Mouse (Mus musculus) left cerebral cortex, postnatal 36 days (tissue): ENCODE measurements around the gene Gm10271. TPM values are rescaled to one million over a fixed set of nuclear protein-coding genes. Genes with fewer than 3 reads are reported as not detected.

ENCODE experiments used
- DNase-seq, 2 experiments: peaks; one replicate each; pipeline ENCODE4 v3.0.0; 2021 to 2022; ENCODE audit warnings: low spot score in 2 of 2, mixed read lengths in 1 of 2
- intact Hi-C: fragments of 180-260 bp; cut with DNase I; formaldehyde crosslinking; loops from one replicate; pipeline ENCODE4 v1.15.1; 2025
- total RNA-seq, 2 experiments: library from RNA; stranded (reverse); gene quantifications; 2 replicates each; pipeline ENCODE4 v1.2.3; 2021

The Gm10271 gene
- total RNA-seq, result not detected

DNA sequence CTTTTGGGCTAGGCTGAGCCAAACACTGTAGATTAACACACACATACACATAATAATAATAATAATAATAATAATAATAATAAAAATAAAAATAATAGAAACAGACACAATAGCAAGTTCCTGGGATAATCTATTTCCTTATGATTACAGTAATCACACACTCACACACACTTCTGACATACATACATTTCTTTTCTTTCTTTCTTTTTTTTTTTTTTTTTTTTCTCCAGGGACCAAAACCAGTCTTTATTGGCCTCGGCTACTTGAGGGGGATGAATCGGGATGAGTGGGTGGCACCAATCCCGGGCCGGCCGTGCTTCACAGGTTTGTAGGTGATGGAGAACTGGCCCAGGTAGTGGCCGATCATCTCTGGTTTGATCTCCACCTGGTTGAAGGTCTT lies at the start of gene Gm10271:
Gm10271 (minus strand) TSS at position 101 of the 400 bp plus-strand sequence.
- intact Hi-C loops, result no loop called here

DNA sequence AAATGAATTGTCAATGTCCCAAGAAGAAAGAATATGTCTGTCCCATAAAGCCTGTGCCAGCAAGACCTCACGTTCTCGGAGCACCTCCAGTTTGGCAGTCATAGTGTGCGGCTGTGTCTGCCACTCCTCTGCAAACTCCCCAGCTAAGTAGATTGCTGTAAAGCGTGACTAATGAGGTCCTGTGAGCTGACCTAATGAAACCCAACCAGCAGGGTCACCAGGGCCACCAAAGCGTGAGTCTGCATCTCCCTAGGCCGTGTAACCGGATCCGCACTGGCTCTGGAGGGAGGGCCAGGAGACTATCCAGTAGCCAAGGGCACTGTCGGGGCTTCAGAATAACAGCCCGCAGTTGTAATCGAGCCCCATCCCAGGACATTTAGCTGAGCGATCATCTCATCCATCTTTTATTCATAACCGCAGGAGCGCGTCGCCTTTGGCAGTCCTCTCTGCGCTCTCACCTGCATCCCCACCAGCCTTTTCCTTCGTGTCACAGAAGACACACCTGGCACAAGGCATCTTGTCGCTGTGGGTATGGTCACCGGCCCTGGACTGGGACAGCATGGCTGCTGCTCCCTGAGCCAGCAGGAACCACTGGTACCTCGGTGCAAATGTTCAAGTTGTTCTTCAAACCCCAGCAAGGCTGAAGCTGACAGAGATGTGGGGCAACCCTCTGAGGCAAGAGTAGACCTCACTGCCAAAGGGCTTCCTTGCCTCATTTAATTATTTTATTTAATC lies 48.8 kb upstream of the Gm10271 start:
- intact Hi-C loops, result no loop called here
- DNase-seq, result no peak

More for the DNA sequence above, at the start of gene Gm10271:
- DNase-seq, result no peak

DNA sequence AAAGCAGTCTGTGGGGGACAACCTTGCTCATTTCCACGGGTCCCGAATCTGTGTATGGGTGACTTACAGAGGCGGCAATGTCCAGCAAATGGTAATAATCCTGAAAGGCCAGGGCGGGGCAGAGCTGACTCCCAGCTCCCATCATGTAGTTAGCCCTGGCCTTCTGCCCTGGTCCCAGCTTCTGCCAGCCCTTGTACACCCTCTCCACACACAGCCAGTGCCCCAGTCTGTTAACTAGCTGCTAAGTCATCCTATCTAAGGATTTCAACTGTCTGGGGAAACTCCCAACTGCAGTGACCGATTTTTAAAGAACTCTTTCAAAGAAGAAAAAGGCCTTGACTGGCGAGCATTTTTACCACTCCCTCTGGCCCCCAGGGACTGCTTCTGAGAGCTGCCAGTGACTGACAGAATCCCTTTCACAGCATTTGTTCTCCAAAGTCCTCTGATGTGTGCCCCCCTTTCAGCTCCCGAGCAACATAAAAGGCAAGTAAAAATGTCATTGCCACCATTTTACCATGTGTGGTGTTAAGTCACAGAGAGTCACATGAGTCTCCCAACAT lies 46.0 kb upstream of the Gm10271 start:
- intact Hi-C loops, result no loop called here

DNA sequence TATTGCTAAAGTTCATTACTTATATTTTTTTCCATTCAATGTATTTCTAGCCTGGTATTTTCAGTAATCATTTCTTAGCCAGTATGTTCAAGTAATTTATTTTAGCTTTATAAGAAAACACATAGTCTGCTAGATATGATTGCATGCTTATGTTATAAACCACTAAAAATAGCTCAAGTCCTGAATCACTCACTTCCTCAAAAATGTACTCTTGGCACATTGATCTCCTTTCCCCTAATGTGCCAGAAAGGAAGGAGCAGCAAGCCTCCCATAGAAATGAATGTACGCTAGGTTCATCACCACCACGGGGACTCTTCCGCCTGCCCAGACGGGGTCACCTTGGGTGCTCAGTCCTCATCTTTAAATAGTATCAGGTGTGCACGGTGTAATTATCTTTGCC lies 42.2 kb upstream of the Gm10271 start:
- DNase-seq, result no peak
- intact Hi-C loops, result loop anchor here (5.0 kb wide), 1 partner anchor 57 kb away; no protein-coding TSS in a partner anchor

More for the DNA sequence above, 46.0 kb upstream of the Gm10271 start:
- DNase-seq, result no peak

DNA sequence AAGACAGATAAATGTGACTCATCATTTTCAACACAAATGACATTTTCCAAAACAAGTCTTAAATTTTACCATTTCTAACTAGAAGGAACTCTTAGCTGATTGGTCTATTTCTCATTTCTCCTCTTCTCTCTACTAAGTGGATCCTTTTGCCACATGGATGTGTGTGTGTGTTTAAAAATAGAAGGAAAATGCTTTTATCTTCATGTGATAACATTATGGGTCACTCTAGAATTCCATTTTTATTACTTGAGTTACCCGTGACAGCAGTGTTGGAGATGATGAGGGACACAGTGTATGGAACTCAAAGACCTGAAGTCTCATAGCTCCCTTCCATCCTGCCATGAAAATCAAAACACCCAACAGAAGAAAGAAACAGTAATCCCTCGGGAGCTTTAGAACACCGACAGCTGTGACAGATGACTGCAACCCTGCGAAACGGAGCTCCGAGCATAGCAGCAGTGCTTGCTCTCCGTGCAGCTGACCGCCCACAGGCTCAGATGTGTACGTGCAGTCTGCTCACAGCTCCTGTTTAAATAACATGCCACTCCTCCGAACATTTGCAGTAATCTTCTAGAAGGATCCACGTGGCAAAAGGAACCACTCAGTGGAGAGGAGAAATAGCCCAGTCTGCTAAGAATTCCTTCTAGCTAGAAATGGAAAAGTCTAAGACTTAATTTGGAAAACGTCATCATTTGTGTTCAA lies 41.4 kb upstream of the Gm10271 start:
- peak; percentile 41 to 49 for DNase-seq
- intact Hi-C loops, result loop anchor here (5.0 kb wide), 1 partner anchor 57 kb away; no protein-coding TSS in a partner anchor

DNA sequence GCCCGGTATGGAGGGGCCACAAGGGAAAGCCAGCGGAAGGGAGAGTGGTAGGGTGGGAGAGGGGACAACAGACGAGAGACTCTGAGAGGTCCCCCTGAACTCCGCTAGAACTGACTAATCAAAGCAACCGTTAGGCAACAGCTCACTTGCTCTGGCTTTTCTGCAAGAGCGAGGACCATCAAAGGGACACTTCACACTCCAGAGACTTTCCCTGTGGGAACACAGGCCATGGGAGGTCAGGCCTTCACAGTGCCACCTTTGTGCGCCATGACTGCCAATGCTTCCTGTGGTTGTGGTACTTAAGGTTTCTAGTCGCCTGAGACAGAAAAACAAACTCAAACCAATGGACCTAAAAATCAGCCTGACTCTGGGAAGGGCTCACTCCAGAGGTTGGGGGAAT lies 38.6 kb upstream of the Gm10271 start:
- no peak for DNase-seq
- intact Hi-C loops, result loop anchor here (5.0 kb wide), 1 partner anchor 54 kb away; no protein-coding TSS in a partner anchor

DNA sequence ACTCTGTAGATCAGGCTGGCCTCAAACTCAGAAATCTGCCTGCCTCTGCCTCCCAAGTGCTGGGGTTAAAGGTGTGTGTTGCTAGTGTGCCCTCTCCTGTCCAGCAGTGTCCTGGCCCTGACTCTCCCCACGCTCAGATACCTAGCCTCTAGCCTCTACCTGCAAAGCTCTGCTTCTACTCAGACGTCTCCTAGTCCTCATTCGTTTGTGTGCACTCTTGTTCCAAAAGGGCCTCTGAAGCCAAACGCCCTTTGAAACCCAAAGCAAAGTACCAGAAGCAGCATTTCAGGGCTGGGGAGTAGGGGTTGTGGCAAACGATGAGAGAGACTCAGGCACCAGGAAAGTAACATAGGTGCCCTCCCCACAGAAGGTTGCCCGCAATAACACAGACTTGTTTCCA lies 37.3 kb upstream of the Gm10271 start:
- intact Hi-C loops, result loop anchor here (5.0 kb wide), 1 partner anchor 52 kb away; no protein-coding TSS in a partner anchor
- no peak for DNase-seq

DNA sequence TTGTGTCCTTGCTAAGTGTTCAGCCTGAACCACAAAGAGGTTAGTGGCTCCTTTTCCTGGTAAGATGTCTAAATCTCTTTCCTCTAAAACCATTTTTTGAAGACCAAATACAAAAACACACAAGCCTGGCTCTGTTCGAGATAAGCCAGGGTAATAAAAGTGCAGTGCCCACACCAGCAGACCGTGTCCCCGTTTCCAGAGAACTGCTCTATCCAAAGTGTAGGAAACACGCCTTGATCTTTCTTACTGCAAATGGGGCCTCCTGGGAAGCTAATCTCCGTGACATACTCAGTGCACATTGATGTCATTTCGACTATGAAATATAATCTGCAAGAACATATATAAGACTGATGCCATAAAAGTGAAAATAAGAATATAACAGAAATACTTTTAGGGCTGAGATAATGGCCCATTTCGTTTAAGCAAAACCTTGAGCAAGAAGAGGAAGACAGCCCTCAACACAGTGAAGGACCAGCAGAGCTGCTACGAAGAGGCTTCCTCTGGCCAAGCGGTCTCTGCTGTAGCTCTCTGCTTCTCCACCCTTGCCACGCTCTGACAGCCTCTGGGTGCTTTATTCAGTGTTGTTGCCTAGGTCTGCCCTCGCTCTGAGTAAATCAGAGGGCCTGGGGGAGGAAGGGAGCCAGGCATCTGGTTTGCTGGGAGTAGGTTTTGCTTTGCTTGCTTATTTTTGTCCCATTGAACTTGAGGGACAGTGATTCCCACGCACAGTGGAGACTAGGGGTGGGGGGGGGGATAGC lies 33.5 kb upstream of the Gm10271 start:
- intact Hi-C loops, result no loop called here
- DNase-seq, result no peak

DNA sequence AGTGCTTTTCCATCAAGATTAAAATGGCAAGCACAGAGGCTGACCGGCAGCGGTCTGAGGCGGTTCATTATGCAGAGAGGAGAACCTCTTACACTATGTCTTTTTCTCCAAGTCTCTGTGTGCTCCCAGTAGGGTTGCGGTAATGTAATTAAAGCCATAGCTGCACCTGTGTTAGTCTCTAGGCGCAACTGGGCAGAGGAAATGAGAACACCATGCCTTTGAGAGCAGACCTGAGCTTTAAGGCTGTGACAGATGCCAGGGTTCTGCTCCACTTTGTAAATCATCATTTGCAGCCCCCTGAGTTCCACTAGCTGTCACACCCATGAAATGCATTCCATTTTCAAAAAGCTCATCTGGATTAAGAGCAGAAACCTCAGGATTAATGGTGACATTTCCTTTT lies 32.3 kb upstream of the Gm10271 start:
- no peak for DNase-seq

DNA sequence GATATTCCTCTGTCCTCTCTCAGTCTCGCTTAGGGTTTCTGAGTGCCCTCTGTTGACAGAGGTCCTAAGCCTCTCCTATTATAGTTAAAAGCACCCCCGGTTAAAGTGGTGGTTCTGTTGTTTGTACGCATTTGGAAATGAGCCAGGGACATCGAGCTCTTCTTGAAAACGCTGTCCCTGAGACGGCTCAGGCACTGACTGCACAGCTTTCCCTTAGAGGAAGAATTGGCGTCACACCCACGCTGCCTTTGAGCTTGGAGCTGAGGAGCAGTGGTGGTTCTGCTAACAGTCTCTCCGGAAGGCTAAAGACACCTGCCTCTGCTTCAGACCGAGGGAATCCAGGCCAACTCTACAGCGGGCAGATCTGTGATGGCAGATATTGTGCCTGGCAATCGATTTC lies 28.6 kb upstream of the Gm10271 start:
- intact Hi-C loops, result no loop called here
- peak in 1 of 2 experiments; percentile 24 for DNase-seq

More for the DNA sequence above, 32.3 kb upstream of the Gm10271 start:
- intact Hi-C loops, result no loop called here

DNA sequence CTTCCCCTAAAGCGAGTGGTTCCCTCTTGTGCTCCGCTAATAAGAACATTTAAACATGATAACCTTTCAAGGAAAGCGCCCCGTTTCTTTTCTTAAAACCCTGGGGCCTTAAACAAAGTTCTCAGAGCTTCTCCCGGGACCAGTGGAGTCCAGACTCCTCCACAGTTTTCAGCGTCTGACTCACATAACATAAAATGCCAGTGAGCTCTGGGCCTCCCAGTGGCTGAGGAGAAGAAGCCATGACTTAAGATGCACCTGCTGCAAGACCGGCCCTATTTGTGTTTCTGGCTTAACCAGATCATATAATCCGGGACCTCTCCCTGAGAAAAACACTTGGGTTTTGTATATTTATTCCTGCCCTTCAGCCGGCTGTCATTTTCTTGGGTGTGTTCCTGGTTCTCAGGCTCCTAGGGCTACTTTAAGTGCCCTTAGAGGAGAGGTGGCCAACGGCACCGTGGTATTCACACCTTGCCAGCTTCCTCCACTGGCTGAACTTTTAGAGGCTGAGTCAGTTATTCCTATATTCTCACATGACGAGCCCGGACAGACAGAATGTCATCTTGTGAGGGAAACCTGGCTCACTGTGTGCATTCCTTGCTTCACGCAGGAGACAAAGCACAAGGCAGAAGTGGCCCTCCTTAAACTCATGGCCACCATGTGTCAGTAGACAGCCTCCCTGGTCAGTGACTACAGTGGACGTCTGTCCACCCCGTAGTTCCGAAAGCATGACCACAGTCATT lies 26.5 kb upstream of the Gm10271 start:
- intact Hi-C loops, result no loop called here
- no peak for DNase-seq

DNA sequence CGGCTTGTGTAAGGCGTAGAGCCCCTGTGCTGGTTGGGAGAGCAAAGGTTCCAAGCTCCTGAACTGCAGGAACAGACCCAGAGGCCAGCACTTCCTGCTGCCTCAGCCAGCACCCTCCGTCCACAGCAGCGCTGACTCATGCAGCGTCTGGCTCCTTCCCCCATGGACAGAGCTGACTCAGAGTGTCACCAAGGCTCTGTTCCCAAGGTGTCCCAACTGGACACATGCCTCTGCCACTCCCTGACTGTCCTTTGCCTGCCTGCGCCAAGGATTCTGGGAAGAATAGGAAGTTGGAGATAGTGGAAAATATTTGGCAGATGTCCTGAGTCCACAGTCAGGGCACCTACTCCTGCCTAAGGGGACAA lies 23.8 kb upstream of the Gm10271 start:
- DNase-seq, result no peak
- intact Hi-C loops, result no loop called here

DNA sequence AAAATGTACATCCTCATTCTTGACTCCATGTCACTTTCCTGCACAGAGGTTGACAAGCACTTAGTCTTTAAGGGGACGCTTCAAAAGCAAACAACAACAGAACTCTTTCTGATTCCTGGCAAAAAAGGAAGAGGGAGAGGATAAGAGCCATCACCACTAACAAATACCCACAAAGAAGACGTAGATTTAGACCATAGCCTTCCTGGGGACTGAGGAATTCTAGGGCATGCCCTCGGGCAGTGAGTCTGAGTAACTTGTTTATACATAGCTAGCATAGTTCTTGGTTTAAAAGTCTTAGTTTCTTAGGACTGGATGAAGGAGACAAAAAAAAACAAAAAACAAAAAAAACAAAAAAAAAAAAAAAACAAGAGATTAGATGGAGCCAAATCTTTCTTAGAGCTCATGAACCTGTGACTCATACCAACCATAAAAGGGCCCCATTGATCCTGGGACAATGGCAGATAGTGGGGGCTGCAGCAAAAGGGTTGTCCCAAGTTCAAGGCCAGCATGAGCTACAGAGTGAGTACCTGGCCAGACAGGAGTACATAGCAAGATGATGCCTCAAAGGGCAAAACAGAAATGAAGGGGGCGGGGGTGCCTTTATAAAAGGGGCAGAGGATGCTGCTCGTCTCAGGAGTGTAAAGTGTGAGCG lies 23.3 kb upstream of the Gm10271 start:
- DNase-seq, result no peak
- intact Hi-C loops, result no loop called here

DNA sequence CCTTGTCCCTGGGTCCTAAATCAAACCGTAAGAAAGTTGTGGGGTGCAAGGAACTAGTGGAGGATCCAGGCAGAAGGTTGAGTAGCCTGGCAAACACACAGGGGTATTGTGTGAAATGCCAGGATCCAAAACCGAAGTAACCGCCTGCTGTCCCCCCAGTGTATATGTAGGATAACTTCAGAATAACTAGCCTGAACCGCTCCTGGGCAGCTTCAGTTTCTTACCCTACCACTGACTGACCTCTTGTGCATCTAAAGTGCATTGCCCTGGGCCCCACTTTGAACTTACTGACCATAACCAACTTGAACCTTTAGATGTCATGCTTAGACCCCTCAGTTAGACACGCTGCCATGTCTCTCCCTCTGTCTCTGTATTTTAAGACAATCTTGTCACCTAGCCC lies 22.8 kb upstream of the Gm10271 start:
- intact Hi-C loops, result no loop called here
- DNase-seq, result no peak

DNA sequence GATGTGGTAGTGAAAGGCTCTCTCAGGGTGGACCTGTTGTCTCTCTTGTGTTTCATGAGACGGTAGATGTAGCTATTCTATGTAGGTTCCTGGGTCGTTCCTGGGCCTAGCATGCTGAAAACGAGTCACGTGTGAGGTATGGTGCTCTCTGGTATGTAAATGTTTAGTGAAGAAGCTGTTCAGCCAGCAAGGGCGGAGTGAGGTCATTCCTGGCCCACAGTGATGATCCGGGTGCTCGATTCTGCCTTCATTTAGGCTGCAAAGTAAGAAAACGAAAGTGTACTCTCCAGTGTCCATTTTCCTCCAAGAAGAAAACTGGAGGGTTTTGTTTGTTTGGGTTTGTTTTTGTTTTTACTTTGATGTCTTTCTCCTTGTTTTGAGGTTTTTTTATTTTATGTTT lies 21.6 kb upstream of the Gm10271 start:
- intact Hi-C loops, result no loop called here
- DNase-seq, result no peak

DNA sequence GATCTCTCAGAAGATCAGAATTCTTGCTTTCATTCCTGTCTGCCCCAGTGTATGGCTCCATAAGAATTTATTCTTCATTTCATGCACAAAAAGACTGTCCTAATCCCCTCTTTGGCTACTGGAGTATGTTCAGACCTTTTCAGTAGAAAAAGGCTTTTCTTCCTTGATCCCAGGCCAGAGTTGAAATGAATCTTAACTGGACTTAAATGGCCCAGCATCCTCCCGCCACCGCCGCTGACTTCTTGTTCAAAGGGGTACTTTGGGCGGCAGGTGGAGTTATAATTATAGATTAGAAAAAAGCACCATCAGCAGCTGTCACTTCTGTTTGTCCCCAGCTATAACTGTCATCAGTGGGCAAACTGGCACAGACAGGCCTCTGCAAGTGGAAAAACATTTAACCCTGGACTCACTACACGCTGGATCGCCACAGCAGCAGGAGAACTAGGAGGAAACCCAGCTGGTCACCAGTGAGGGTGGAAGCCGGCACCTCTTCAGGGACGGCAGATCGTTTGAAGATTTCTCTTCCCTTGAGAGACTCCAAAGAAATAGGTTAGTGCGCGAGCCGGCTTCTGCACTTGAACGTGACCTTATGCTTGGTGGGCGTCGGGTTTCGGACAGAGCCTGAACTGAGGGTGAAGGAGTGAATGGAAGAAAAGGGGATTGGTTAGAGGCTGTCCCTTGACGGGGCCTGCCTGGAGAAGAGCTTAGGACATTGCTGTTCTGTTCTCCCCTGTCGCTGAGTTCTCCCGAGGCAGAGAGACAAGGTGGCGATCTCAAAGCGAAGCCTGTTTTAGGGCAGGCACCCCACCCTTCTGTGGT lies 14.1 kb upstream of the Gm10271 start, which contains the start of gene Best3:
Best3 (plus strand) TSS at position 51 of the 819 bp plus-strand sequence.
- intact Hi-C loops, result no loop called here
- no peak for DNase-seq

DNA sequence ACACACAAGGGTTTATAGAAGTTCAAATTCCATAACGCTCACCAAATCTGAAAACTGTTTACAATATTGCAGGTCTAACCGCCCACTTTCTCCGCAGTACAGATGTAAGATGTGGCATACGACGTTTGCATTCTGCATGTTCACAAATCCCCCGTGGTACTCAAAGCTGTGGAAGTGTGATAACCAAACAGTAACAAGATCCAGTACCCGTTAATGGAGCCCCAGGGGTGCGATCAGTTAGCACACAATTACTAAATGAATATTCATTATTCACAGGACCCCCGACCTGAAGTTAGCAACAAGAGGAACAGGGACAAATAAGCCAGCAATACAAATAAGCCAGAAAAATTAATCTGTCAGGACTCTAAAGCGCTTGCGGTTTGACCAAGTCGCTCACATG lies 12.4 kb upstream of the Gm10271 start:
- no peak for DNase-seq
- intact Hi-C loops, result no loop called here

DNA sequence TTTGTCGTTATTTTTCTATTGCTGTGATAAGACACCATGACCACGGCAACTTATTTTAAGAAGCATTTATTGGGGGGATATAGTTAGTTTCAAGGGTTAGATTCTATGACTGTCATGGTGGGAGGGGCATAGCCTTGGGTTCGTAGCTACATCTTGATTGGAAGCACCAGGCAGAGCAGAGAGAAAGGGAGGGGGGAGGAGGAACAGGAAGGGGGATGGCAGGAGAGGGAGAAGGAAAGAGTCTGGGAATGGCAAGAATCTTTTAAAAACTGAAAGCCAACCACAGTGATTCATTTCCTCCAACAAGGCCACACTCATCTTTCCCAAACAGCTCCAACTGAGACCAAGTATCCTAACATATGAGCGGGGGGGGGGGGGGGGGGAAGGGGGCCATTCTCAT lies 10.1 kb upstream of the Gm10271 start:
- intact Hi-C loops, result no loop called here
- DNase-seq, result no peak
